Mouse (Mus musculus) kidney, adult 2 months (tissue): ENCODE data around the gene Zfp217.

Source experiments
- CTCF ChIP-seq: fragments of 200-500 bp; conservative IDR thresholded peaks from 2 replicates; pipeline ENCODE4 v1.5.1; 2011; ENCODE audit warnings: low read depth, mild to moderate bottlenecking, control low read depth, low read length, moderate library complexity, mixed read lengths; ENCODE audit not compliant: insufficient read depth, insufficient read length
- POLR2A ChIP-seq: fragments of 200-500 bp; IDR thresholded peaks from one replicate; pipeline ENCODE4 v1.6.1; 2011; ENCODE audit warnings: low read depth, low read length, control low read depth

GRCm38 (mm10) chr2:170195542-170196089 is 47.7 kb upstream of the Zfp217 start:
- TF ChIP-seq CTCF (no peak), POLR2A (no peak)
